Mouse (Mus musculus): ENCODE measurements around the gene Ptprk. TPM values are rescaled to one million over a fixed set of nuclear protein-coding genes. Genes with fewer than 3 reads are reported as not detected.
A peak's percentile ranks its signal among the peaks of the same experiment; 100 is the strongest.

Ptprk gene
- total RNA-seq, 2 experiments from 2014 or later = 9.4 to 17.8 TPM

DNA sequence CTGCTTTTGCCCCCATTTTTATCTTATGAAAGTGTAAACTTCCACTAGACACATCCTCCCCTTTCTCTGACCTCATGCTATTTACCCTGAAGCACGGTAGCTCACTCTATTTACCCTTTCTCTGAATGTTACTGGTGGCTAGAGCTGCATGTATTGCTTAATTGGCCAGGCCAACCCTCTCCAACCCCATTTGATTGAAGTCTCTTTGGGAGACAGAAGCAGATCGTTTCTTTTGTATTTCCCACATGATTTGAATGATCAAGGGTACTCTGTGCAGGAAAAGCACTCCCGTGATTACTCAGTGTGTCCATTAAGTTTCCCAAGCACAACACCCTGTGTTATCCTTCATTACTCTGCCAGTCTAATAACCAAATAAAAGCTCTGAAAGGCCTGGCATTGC lies 348.0 kb downstream of the Ptprk start:
- DNase-seq = no peak

DNA sequence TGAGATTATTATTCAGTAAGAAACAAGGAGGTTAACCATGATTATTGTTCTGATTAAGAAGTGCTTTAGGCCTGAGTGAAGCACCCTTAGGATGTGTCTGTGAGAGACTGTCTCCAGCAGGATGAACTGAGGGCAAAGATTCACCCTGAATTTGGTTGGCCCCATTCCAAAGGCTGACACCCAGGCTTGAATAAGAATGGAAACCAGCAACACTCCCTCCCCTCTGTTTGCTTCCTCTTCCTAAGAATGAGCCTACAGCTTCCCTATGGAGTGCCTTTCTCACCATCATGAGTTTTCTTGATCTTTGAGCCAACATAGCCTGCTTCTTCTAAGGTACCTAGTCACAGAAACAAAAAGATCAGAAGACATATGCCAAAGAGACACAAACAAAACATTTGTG lies 350.8 kb downstream of the Ptprk start:
- peak in 1 of 2 experiments; percentile 6 for DNase-seq

DNA sequence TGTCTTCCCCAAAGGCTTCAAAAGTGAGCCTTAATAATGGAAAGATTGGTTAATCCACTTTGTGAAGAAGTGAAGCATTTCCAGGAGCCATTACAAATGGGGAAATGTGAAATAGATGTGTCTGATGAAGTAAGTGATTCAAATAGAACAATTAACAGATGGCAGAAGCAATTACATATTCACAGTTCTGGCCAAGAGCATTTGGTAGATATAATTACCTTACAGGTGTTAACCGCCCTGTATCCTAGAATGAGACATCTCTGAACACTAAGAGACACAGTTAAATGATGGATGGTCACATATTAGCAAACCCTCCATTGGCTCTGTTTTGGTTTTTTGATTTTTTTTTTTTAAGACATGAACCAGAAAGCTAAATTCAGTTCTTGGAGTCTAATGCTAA lies 361.5 kb downstream of the Ptprk start:
- no peak for DNase-seq

DNA sequence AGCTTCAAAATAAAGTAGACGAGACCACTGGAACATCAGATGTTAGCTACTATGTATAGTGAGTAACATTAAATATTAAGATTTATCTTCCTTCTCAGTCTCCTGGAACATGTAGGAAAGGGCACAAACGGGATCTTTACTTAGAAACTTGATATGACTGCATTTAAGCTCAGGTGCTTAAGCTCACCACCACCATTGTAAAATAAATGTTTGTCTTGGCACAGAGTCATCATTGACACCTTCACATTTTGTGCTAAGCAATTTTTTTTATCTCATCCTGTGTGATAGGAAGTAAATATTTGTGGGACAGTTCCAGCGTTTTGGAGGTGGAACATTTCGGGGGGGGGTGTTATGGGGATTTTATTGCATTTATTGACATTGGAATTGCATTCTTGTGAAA lies 375.2 kb downstream of the Ptprk start:
- no peak for DNase-seq

DNA sequence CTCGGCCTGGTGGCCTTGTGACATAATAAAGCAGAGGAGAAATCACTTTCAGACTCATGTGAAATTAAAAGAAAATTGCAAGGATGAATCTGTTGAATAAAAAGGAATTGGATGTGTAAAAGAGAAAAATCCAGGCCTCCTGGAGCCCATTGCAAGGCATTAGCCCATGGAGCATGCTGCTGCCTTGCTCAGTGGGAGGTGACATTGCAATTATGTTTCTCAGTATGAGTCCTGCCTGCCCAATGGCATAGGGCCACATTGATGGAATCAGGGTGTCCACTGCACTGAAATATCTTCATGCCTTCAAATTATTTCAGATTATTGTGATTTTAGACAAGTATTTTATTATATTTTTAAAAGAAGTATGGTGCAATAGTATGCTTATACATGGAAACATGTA lies 376.0 kb downstream of the Ptprk start:
- DNase-seq = no peak

DNA sequence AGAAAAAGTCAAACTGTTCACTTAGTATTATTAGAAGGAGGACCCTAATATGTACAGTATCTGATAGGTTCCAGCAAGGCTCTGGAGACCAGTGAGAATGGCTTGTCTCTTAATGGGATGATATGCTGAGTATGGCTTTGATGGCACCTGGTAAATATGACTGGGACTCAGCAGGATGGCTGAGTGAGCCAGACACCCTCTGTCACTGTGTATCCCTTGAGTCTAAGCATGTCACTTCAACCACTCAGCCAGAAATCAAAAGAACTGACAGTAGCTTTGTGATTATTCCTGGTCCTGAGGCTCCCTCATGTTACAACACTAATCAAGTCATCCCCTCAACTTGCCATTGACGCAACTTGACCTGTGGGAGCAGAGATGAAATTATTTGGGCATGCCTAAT lies 383.4 kb downstream of the Ptprk start:
- DNase-seq = no peak

DNA sequence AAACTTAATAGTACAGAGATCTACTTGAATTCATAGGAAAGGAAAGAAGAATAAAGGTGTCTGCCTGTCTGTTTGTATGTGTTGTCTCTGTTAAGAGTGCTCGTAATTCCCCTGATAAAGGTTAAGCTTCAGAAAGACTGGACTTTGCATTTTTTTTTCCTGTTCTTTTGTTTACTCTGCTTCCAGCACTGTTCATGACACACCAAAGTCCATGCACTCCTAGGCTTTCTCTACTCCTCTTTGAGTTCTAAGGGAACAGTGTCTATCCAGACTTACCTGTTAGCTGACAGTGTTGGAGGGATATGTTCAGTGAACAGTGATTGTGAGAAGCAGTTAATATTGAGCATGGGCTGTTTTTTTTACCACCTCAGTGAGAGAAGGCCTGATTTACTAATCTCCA lies 385.3 kb downstream of the Ptprk start:
- no peak for DNase-seq

DNA sequence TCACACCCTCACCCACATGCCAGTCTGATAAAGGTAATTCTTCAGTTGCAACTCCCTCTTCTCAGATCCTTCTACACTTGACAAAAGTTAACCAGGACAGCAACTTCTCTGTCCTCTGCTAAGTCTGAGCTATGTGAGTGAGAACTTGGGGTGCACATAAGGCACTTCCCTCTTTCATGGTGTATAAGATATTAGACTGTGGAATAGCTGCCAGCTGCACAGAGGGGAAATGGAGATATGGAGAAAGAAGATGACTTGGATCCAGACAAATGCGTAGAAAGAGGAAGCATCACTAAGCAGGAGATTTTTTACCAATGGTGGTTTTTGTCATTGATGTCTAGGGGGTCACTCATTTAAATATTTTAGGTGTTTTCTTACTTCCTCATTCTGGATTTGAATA lies 389.1 kb downstream of the Ptprk start:
- no peak for DNase-seq

- DNase-seq = no peak
Measured at GRCm38 (mm10) chr10:28464766-28465548, 390.3 kb downstream of the Ptprk start.

DNA sequence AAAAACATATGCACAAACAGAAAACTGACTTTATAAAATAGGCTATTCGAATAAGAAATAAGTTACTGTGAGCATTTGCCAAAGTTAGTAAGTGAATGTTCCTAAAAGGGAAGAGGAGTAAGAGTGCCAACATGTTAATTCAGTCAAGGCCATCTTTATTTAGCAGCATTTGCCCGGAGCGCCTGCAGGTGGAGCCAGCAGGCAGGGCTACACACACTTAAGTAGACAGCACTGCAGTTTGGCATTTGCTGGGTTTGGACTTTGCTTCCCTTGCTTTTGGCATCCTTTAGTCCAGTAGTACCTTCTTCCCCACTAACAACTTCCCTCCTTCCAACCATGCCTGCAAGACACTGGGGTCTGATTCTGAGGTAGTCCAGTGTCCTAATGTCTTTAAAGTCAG lies 411.0 kb downstream of the Ptprk start:
- peak; percentile 36 to 56 for DNase-seq

GRCm38 (mm10) chr10:28491006-28491405 lies 416.4 kb downstream of the Ptprk start:
- no peak for DNase-seq

GRCm38 (mm10) chr10:28492206-28492605 lies 417.6 kb downstream of the Ptprk start:
- DNase-seq = no peak

GRCm38 (mm10) chr10:28492870-28493269 lies 418.2 kb downstream of the Ptprk start:
- DNase-seq = no peak

DNA sequence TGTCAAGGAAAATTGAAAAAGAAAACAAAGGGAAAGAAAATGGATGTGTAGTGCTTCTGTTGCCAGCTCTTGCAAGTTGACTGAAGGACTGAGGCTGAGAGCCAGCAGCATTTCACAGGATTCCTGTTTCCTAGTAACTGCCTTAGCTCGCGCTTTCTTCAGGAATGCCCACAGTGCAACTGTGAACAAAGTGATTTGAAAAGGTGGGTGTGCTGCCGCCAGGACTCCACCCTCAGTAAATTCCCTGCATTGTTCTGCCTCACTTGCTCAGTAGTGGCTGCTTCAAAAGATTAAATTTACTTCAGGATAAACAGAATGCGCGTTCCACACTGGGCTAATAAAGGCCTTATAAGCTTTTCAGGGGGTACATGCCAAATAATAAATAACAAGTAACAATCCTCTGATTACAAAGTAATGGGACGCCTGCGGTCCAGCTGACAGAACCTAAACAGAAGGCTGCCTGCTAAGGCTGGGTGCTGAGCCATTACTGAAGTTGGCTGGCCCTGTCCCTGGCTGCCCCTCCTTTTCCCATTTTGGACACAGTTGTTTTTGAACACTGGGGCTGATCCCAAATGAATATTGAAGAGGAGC lies 418.7 kb downstream of the Ptprk start:
- no peak for DNase-seq

GRCm38 (mm10) chr10:28497791-28498190 lies 423.2 kb downstream of the Ptprk start:
- DNase-seq = no peak

DNA sequence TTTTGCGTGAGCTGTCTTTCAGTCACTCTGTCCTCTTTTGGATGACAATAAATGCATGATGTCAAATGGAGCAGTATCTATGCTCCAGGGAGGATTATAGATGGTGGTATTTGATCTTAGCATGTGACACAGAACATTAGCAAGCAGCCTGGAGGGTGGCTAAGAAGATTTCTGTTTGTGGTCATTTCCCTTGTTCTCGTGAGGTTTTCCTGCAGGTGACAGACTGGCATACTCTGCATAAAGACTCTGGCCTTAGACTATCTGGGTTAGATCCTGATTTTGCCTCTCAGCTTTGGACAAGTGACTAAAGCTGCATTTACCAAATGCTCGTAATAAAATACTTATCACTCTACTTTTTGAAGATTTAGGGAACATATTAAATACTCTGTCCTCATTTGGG lies 423.9 kb downstream of the Ptprk start:
- no peak for DNase-seq

DNA sequence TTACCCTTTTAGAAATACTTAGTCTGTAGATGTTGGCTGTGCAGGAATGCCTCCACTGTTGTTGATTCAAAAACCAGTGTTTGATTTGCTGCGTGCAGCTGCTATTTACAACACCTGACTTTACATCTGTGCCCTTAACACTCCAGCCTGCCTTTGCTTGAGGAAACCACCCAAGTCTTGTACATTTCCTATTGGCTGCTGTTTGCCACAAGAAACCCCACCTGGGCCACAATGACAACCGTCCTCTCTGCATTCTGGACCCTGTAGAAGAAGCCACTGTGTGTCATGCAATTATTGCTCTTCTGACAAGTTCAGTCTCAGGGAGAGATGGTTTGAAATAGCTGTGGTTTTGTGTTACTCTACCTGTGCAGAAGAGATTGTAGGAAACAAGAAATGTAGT lies 439.0 kb downstream of the Ptprk start:
- no peak for DNase-seq

GRCm38 (mm10) chr10:28516147-28516546 lies 441.5 kb downstream of the Ptprk start:
- no peak for DNase-seq

- DNase-seq = no peak
Measured at GRCm38 (mm10) chr10:28518297-28518696, 443.7 kb downstream of the Ptprk start.

GRCm38 (mm10) chr10:28519861-28520260 lies 445.2 kb downstream of the Ptprk start:
- no peak for DNase-seq

DNA sequence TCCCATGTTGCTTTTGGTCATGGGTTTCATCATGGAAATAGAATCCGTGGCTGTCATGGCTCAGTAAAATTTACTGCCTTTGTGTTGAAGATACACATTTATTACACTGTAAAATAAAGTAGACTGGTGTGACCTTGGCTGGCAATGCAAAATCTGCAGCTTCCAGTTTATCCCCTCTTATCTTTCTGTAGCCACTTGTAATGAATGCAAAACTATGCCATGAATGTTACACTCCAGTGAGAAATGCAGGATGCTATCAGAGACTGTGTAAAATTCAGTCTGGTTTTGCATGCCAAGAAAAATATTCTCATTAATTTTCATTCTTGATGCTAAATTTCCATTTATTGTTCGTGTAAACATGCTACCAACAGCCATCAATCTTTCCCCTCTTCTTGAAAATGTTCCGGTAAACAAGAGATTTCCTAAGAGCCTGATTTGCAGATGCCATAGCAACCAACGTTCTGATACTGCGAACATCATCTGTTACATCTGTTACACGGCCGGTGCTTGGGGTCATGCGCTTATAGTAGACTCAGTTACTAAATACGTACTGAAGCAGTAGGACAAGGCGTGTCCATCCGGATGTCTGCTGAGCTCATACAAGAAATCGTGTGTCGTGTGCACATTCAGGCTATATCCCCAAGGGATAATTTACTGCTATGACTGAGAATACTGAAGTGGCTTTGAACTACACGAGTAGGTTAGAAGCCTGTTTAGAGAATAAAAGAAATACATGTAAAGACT lies 449.5 kb downstream of the Ptprk start:
- no peak for DNase-seq

- no peak for DNase-seq
Measured at GRCm38 (mm10) chr10:28540595-28540994, 466.0 kb downstream of the Ptprk start.

- DNase-seq = no peak
Measured at GRCm38 (mm10) chr10:28542754-28543153, 468.1 kb downstream of the Ptprk start.
